Mouse (Mus musculus) hindbrain, embryonic 10.5 days (tissue): Measurements from ENCODE around the gene Bmp8a. TPM values are rescaled to one million over a fixed set of nuclear protein-coding genes. Genes with fewer than 3 reads are reported as not detected.
"Not testable (repeated sequence)": the region's sequence is repeated elsewhere in the genome, so short reads cannot be mapped to it uniquely, and the experiment has no call there.

Experiments used
- DNase-seq: peaks from one replicate; pipeline ENCODE4 v3.0.0-alpha.2; 2017; ENCODE audit warnings: low spot score
- H3K27ac ChIP-seq: fragments of 300-500 bp; sonication (generic); 2 replicates; pipeline ENCODE4 v1.5.1; 2016; ENCODE audit warnings: mild to moderate bottlenecking, moderate library complexity
- H3K27me3 ChIP-seq: fragments of 300-500 bp; sonication (generic); 2 replicates; pipeline ENCODE4 v1.6.1; 2016; ENCODE audit warnings: mild to moderate bottlenecking; ENCODE audit not compliant: poor library complexity, insufficient read depth, severe bottlenecking
- H3K36me3 ChIP-seq: fragments of 300-500 bp; sonication (generic); 2 replicates; pipeline ENCODE4 v1.6.1; 2016; ENCODE audit warnings: mild to moderate bottlenecking, moderate library complexity
- H3K4me1 ChIP-seq: fragments of 300-500 bp; sonication (generic); replicated peaks from 2 replicates; pipeline ENCODE4 v1.6.1; 2016; ENCODE audit warnings: mild to moderate bottlenecking
- H3K4me3 ChIP-seq: fragments of 300-500 bp; sonication (generic); 2 replicates; pipeline ENCODE4 v1.5.1; 2016; ENCODE audit warnings: mild to moderate bottlenecking, moderate library complexity
- H3K9me3 ChIP-seq: fragments of 300-500 bp; sonication (generic); 2 replicates; pipeline ENCODE4 v1.6.1; 2016; ENCODE audit warnings: mild to moderate bottlenecking, moderate library complexity
- WGBS: fragments of 180-500 bp; shearing (Covaris S2); methylation state at CpG from one replicate; pipeline ENCODE4 v1.1.7; 2016; 5-methylcytosine and 5-hydroxymethylcytosine counted together
- polyA plus RNA-seq: library from polyadenylated mRNA; unstranded; fragments of >200 nt; fragmentation: Nextera tagmentation; extraction: Ambion mirVana; gene quantifications from 2 replicates; pipeline ENCODE4 v1.2.1, GENCODE M21; 2016

The Bmp8a gene
- polyA plus RNA-seq, 1 experiment from 2014 or later, result 0.08 TPM

DNA sequence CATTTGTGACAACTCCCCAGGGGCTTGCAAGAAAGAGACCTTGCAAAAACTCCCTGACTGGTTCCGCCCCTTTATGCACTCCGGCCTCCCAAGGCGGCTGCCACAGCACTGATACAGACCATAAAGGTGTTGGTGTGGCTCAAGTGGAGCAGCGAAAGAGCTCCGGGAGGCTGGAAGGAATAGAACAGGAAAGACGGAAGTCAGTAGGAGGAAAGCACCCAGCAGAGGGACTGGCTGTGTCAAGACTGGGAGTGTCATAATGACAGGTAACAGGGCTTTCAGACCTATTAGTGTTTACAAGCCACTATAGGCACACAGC is 378 bp upstream of the Bmp8a start:
- Histone ChIP-seq H3K4me3 (peak overlapping the region; percentile 66), H3K27ac (no peak overlapping the region), H3K36me3 (peaks cover 13% of the 10 kb centered on the region), H3K4me1 (peaks cover 17% of the 10 kb centered on the region), H3K9me3 (no peaks in the 10 kb centered on the region), H3K27me3 (peaks cover 56% of the 10 kb centered on the region)
- 9% methylated on average over 6 of the region's 6 CpGs for WGBS
- DNase-seq, result no peak

DNA sequence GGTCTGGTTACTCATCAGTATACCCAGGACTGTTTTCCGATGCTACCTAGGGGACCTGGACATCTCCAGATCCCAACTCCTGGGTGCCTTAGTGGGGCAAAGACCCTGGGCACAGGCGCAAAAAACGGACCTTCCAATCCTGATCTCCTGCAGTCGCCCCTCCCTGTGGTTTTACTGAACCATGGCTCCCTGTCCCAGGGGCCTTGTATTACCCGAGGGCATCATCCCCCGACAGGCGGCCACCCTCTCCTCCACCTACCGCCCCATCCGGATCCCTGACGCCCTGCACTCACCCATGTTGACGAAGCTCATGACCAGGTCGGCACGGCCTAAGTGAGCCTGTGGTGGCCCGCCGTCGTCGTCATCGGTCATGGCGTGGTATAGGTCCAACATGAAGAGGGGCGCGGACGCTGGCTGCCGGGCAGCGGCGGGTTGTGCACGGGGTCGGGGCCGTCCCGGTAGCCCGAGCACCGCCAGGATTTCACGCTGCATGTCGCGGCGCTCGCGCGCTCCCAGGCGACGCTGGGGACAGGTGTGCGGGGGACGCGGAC is 886 bp downstream of the Bmp8a start:
- Histone ChIP-seq H3K36me3 (peaks cover under 1% of the 10 kb centered on the region; the same call in 1 of the 2 replicates), H3K4me3 (peak overlapping the region; percentile 66), H3K9me3 (no peaks in the 10 kb centered on the region), H3K27me3 (peaks cover 56% of the 10 kb centered on the region), H3K4me1 (peaks cover 17% of the 10 kb centered on the region), H3K27ac (no peak overlapping the region)
- no peak for DNase-seq
- 2% methylated on average over 43 of the region's 43 CpGs for WGBS

DNA sequence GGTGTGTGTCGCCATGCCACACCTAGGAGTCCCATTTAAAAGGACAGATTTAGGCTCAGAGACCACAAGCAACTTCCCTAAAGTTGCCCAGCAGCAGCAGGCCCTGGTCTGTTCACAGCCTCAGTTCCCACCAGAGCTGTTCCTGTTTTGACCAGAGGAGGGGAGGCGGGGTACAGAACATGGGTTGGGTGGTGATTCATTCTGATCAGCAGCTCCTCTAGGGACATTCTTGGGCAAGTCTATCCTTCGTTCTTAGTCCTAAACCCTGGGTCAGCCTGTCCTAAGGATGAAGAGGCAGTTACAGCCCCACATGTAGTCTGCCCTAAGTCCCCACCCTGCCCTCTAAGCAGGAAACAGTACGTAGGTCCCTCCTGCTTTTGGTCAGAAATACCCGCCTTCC is 2.8 kb downstream of the Bmp8a start:
- no peak for DNase-seq
- Histone ChIP-seq H3K9me3 (no peaks in the 10 kb centered on the region), H3K4me3 (no peak overlapping the region), H3K27me3 (peaks cover 55% of the 10 kb centered on the region), H3K27ac (no peak overlapping the region), H3K36me3 (no peaks in the 10 kb centered on the region), H3K4me1 (peaks cover 17% of the 10 kb centered on the region)
- 69% methylated on average over 5 of the region's 5 CpGs for WGBS

DNA sequence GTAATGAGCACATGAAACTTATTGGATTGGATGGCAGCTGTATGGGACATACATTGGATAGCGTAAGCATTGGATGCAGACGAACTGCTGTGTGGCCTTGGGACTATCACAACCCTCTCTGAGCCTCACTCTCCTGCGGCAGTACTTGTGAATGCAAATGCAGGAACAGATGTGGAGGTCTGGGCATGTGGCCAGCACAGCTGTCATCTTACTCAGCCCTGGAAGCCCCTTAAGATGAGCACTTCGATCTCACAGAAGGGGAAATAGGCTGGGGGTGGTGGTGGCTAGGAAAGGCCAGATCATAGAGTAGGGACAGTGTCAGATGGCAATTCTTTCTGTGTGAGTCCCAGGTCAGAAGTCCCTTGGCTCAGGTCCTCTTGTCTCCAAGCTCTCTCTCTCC is 5.4 kb downstream of the Bmp8a start:
- 0 out of 2 replicates have a peak, but pooled peaks cover 2% of the 10 kb centered on the region for H3K9me3 ChIP-seq
- DNase-seq, result no peak
- peaks cover 9% of the 10 kb centered on the region for H3K4me1 ChIP-seq
- H3K27me3 ChIP-seq, result peaks cover 30% of the 10 kb centered on the region
- no peak overlapping the region for H3K4me3 ChIP-seq
- H3K36me3 ChIP-seq, result no peaks in the 10 kb centered on the region
- 83% methylated on average over 4 of the region's 4 CpGs for WGBS
- no peak overlapping the region for H3K27ac ChIP-seq

DNA sequence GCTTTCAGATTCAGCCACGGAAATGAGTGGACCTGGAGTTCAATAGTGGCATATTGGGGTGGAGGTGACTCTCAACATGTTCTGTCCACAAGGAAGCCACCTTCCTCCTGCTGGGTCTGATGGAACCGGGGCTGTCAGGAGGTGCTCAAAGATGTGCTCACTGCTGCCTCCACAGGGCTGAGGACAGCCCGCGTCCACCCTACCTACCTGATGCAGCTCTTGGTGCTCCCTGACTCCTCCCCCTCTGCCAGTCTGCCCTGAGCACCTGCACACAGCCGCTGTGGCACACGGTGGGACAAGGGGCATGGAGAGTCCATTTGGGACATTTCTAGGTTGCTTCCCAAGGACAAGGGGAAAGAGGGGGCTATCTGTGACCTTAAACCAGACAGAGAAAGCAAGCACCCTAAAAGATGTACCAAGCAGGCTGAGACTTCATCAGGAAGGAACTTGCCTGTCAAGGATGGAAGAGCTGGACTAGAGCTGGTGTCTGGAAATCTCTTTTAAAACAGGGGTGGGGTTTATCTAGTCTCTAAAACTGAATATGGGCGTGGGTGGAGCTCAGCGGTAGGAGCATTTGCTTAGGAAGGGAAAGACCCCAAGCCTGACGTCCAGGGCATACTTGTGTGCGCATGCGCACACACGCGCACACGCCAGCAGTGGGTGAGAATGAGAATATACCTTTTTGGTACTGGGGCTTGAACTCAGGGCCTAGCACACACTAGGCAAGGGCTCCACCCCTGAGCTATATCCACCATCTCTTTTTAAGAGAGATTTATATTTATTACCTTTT is 7.1 kb downstream of the Bmp8a start:
- H3K9me3 ChIP-seq, result 0 out of 2 replicates have a peak, but pooled peaks cover 2% of the 10 kb centered on the region
- H3K27me3 ChIP-seq, result peaks cover 13% of the 10 kb centered on the region
- WGBS, result 62% methylated on average over 14 of the region's 14 CpGs
- H3K36me3 ChIP-seq, result no peaks in the 10 kb centered on the region
- H3K27ac ChIP-seq, result no peak overlapping the region
- no peak overlapping the region for H3K4me3 ChIP-seq
- DNase-seq, result no peak
- no peaks in the 10 kb centered on the region for H3K4me1 ChIP-seq

DNA sequence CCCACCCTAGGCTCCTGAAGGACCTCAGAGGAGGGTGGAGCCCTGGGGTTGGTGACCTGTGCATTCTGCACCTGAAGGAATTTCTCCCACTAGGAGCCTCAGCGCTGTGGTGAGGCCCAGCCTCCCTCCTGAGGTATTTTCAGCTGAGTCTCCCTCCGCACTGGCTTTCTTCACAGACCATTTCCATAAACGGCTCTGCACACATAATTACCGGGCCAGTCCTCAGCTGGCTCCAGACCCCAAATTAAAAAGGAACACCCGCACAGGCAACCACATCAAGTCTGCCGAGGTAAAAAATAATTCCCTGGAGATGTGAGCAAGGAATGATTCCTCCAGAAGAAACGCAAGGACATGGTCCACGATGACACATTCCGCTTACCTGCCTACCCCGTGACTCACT is 7.8 kb downstream of the Bmp8a start:
- DNase-seq, H3K4me3 ChIP-seq, H3K27ac ChIP-seq, H3K9me3 ChIP-seq, H3K4me1 ChIP-seq, H3K27me3 ChIP-seq, H3K36me3 ChIP-seq: not testable (repeated sequence)
- WGBS, result 82% methylated on average over 10 of the region's 10 CpGs

DNA sequence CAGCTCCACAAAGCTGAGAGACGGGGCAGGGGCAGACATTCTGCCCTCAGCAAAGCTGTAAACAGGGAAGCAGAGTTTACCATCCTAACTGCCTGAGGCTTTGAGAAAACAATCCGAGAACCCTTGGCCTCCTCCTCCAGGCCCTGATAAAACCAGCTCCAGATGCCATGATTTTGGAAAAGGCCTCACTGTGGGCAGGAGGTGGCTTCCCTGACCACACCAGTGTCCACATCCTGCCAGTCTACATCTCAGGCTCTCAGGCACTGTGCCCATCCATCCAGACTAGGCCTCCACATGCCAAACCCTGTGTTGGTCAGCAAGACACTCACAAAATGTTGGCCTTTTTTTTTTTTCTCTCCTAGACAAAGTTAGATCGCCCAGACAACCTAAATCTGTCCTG is 8.9 kb downstream of the Bmp8a start:
- Histone ChIP-seq H3K36me3 (no peaks in the 10 kb centered on the region), H3K27me3 (no peaks in the 10 kb centered on the region; the same call in 1 of the 2 replicates), H3K4me1 (no peaks in the 10 kb centered on the region), H3K9me3 (0 out of 2 replicates have a peak, but pooled peaks cover 2% of the 10 kb centered on the region), H3K27ac (no peak overlapping the region), H3K4me3 (no peak overlapping the region)
- WGBS, result 78% methylated on average over 3 of the region's 3 CpGs
- DNase-seq, result no peak

DNA sequence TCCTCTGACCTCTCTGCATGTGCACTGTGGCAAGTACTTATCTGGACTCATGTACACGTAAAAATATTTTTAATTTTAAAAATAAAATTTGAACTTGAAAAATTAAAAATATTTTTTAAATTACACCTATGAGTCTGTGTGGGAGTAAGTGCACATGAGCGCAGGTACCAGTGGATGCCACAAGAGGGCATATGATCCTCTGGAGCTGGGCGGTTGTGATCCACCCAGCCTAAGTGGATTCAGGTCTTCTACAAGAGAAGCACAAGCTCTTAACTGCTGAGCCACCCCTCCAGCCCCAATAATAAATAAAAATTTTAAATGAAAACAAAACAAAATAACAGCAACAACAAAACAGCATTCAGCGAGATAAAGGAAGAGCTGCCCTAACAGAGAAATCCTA is 9.9 kb downstream of the Bmp8a start:
- Histone ChIP-seq H3K27ac (no peak overlapping the region), H3K9me3 (0 out of 2 replicates have a peak, but pooled peaks cover 2% of the 10 kb centered on the region), H3K36me3 (no peaks in the 10 kb centered on the region), H3K4me3 (no peak overlapping the region), H3K4me1 (no peaks in the 10 kb centered on the region), H3K27me3 (no peaks in the 10 kb centered on the region)
- no peak for DNase-seq
- 89% methylated on average over 4 of the region's 4 CpGs for WGBS

DNA sequence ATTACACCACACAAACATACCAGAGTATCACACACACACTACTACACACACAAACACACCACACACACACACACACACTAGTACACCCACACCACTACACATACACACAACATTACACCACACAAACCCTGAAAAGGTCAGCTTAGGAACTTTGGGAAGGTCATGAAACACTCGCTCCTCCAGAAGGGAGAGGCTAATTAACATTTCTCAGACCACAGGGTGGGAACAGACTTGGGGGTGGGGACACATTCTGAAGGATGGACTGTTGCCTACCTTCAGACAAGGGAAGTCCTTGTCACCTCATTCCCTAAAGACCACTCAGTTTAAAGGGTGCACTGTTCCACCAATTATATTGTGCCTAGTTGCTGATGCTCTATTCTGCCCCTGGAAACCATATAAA is 11.1 kb downstream of the Bmp8a start:
- H3K36me3 ChIP-seq, DNase-seq, H3K27ac ChIP-seq, H3K27me3 ChIP-seq, H3K9me3 ChIP-seq, H3K4me3 ChIP-seq, H3K4me1 ChIP-seq: not testable (repeated sequence)
- 83% methylated on average over 1 of the region's 1 CpGs for WGBS

DNA sequence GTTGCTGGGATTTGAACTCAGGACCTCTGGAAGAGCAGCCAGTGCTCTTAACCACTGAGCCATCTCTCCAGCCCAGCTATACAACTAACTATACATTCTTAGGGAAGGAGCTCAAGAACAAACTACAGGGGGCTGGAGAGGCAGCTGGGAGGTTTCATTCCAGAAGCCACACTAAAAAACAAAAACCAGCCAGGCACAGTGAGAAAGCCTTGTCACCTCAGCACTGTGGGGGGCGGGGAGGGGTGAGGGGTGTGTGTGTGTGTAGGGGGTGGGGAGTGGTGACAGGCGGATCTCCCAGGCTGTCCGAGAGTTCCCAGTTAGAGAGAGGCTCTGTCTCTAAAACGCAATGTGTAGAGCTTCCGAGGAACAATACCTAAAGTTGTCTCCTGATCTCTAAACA is 11.7 kb downstream of the Bmp8a start:
- H3K4me3 ChIP-seq, result no peak overlapping the region
- H3K27me3 ChIP-seq, result peaks cover 3% of the 10 kb centered on the region; the same call in 1 of the 2 replicates
- H3K4me1 ChIP-seq, result peaks cover 3% of the 10 kb centered on the region; the same call in 1 of the 2 replicates
- H3K9me3 ChIP-seq, result 0 out of 2 replicates have a peak, but pooled peaks cover 2% of the 10 kb centered on the region
- no peak for DNase-seq
- H3K27ac ChIP-seq, result no peak overlapping the region
- no peaks in the 10 kb centered on the region for H3K36me3 ChIP-seq
- 65% methylated on average over 5 of the region's 5 CpGs for WGBS

DNA sequence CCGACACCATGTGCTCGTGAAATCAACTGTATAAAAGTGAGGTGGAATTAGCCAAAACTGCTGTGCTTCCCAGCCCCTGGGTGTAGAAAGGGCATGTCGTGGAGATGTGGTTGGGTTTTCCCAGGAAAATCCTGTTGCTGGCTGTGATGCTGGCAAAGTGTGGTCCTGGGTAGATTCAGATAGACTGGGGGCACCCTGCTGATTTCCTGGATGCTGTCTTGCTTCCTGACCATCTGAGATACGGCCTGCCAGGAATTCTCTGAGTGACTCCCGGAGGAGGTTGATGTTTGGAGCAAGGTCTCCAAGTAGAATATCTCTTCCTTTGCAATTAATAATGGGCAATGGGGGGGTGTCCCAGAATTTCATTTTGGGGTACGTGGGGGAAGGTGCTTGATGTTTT is 14.1 kb downstream of the Bmp8a start:
- DNase-seq, result no peak
- Histone ChIP-seq H3K4me3 (no peak overlapping the region), H3K4me1 (peaks cover 3% of the 10 kb centered on the region; the same call in 1 of the 2 replicates), H3K36me3 (no peaks in the 10 kb centered on the region), H3K27me3 (peaks cover 16% of the 10 kb centered on the region), H3K27ac (no peak overlapping the region), H3K9me3 (0 out of 2 replicates have a peak, but pooled peaks cover 2% of the 10 kb centered on the region)
- 72% methylated on average over 6 of the region's 6 CpGs for WGBS

DNA sequence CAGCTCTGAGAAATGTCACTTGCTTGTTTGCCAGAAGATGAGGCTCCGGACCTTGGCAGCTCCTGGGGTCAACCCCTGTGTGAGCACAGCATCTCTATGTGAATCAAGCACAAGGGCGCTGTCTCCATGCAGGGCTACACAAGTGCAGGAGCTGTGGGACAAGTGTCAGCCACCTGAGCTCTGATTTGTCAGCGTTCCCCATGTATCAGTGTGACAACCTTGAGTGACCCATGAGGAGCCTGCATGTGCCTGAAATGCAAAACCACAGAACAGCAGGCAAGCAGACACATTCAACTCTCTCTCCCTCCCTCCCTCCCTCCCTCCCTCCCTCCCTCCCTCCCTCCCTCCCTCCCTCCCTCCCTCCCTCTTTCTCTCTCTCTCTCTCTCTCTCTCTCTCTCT is 15.4 kb downstream of the Bmp8a start:
- WGBS, result 56% methylated on average over 3 of the region's 3 CpGs
- H3K27ac ChIP-seq, result no peak overlapping the region

DNA sequence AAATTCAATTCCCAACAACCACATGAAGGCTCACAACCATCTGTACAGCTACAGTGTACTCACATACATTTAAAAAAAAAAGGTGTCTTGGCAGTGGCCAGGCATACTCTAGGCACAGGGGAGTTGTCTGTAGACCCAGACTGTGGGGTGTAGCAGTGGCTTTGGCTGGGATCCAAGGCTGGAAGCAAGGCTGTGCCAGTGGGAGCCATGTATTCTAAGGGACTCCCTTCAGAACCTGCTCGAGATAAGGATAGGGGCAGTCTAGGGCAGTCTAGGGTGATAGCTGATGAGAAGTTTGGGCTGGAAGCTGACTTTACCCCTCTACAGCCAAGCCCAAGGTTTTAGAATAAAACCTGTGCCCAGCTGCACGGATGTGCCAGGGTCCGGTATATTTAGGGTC is 17.0 kb downstream of the Bmp8a start:
- no peaks in the 10 kb centered on the region for H3K9me3 ChIP-seq
- H3K36me3 ChIP-seq, result no peaks in the 10 kb centered on the region
- H3K4me3 ChIP-seq, result no peak overlapping the region
- DNase-seq, result no peak
- peaks cover 40% of the 10 kb centered on the region for H3K27me3 ChIP-seq
- H3K27ac ChIP-seq, result no peak overlapping the region
- WGBS, result 82% methylated on average over 3 of the region's 3 CpGs
- H3K4me1 ChIP-seq, result peaks cover 13% of the 10 kb centered on the region

More for the DNA sequence above, 15.4 kb downstream of the Bmp8a start:
- Histone ChIP-seq H3K4me1 (peaks cover 12% of the 10 kb centered on the region), H3K36me3 (no peaks in the 10 kb centered on the region), H3K4me3 (no peak overlapping the region), H3K27me3 (peaks cover 28% of the 10 kb centered on the region), H3K9me3 (no peaks in the 10 kb centered on the region)
- no peak for DNase-seq
